Mouse (Mus musculus): Measurements from ENCODE around the gene Dab2.

Dab2 gene

DNA sequence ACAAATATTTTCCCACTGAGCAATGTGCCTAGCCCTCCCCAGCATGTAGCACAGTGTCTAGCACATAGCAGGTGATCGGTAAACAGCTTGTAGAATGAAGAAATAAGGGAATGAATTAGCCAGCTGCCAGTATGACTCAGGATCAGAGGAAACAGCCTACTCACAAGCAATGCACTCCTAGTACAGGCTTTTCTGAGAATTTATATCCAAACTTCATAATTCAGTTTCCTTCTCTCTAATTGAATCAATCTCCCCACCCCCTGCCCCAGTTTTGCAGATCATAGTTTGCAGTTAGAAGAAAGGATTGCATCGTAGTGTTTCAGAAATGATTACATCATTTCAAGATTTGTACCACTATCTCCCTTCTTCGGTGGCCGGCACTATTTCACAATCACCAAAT is 26.4 kb downstream of the Dab2 start:
- no peak for DNase-seq

GRCm38 (mm10) chr15:6331380-6331779 is 31.8 kb downstream of the Dab2 start:
- no peak for DNase-seq

GRCm38 (mm10) chr15:6334664-6335206 is 35.1 kb downstream of the Dab2 start:
- DNase-seq: no peak

DNA sequence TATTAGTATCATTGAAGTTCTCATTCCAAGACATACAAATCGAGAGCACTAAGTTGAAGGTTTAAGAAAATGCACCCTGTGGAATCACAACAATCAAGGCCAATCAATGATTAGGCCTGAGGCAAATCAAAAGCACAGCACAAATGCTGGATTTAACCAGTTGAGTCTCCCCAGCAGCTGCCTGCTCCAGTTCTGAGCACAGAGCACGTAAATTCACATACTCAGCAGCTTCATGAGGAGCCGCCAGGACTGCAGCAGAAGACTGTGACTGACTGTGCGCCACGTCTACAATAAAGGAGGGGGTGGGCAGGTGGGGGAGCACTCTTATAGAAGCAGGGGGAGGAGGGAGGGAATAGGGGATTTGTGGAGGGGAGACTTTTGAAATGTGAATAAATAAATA is 40.2 kb downstream of the Dab2 start:
- no peak for DNase-seq

DNA sequence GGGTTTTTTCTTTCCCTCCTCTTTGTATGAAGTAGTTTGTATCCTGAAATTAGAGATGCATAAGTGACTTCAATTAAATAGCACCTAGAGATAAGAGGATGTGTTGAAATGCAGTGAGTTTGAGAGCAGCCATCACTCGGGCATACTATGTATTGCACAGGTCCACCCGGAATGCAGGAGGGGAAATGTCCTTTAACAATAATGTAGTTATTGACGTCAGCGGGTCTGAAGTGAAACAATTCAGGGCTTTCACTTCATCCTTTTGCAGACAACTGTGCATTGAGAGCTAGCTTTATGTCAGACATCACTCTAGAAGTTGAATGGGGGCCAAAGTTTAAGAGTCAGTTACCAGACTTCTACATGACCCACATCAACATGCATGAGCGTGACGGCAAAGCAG is 40.8 kb downstream of the Dab2 start:
- DNase-seq: no peak

DNA sequence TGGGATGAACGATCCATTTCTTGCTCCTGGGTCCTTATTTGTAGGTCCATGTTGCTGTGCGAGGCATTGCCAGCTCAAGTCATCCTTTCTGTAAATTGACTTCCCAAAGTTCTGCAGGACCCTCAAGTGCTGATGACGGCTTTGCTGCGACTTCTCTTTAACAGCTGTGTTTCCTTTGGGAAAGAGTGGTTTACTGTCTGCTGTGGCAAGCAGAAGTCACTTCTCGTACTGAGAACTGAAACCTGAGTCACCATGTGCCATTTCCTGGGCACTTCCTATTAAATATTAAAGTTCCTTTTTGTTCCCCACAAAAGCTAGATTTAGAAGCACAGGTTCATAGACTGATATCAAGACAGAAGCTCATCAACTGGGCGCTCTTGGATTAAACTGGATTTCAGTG is 41.8 kb downstream of the Dab2 start:
- no peak for DNase-seq

- no peak for DNase-seq
Measured at GRCm38 (mm10) chr15:6353901-6354300, 54.3 kb downstream of the Dab2 start.

- DNase-seq: no peak
Measured at GRCm38 (mm10) chr15:6359859-6360258, 60.3 kb downstream of the Dab2 start.

- no peak for DNase-seq
Measured at GRCm38 (mm10) chr15:6369974-6370373, 70.4 kb downstream of the Dab2 start.

DNA sequence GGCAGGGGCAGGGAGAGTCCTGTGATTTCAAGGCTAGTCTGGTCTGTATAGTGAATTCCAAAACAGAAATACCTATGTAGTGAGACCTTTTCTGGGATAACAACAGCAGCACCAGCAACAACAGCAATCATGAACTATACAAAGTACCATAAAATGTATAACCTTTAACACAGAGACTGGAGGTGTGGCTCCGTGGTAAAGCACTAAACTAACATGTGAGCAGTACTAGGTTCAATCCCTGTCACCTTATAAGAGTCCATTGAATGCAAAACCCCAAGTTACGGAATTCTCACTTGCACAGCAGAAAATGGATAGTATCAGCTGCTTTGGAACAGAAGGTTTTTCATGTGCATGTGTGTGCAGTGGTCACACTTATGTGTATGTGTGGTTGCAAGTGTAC is 71.9 kb downstream of the Dab2 start:
- DNase-seq: no peak

DNA sequence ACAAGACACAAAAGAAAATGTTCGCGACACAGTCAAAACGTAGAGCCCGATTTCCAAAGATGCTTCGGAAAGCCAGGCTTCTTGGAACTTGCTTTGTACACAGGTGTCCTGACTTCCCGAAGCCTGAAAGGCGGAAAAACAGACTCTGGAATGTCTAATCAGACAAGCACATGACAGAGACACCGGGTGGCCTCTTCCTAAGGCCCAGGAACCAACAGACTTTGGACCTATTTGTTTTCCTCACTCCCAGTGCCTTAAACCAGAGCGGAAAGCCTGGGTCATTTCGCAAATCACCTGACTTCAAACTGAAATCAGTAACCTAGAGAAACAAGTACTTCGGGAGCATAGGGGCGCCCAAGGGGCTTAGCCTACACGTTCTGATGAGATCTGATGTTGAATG is 75.4 kb downstream of the Dab2 start:
- DNase-seq: no peak

DNA sequence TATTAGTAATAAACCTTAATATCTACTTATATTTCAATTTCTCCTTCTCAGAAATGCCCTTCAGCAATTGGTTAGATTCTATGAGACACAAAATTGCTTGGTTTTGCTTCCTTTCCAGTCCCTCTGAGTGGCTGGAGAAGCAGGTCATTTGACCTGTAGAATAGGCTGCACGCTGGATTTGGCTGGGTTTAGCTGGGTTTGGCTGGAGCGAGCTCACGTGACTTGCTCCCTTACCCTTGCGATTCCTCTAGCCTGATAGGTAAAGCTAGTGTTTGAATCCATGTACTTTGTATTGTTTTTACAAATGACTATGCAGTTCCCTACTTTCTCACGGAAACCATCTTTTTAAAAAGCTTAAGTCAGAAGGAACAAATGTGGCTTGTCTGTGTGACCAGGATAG is 76.4 kb downstream of the Dab2 start:
- no peak for DNase-seq

DNA sequence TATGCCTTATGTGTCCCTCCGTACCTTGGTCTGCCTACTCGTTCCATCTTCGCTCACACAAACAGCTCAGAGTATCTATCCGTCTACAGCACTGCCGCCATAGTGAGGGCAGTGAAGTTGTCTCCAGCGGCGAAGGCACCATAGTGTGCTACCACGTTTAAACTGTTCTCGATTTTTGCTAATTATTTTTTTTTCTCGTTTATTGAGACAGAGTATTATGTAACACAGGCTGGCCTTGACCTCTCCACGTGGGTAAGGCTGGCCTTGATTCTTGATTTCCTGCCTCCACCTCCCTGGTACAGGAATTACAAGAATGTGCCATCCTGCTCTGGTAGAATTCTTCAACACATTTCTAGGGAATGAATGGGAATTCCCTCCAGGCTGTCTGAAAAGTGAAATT is 77.2 kb downstream of the Dab2 start:
- no peak for DNase-seq

- no peak for DNase-seq
Measured at GRCm38 (mm10) chr15:6384027-6384426, 84.4 kb downstream of the Dab2 start.

DNA sequence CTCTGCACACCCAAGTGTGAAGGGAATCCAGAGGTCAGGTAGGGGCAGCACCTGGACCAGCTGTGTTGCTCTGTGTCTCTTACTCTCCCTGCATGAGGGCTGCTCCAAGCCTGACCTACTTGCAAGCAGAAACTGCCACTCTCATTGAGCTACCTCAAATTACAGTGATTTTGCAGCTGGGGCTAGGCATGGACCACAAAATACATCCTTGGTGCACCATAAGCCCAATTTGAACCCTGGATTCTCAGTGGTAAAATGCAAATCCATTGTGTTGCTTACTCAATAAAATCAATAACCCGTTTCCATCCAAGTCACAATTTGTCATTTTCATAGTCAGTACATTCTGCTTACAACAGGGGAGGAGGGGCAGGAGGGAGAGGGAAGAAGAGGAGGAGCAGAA is 85.7 kb downstream of the Dab2 start:
- DNase-seq: no peak

GRCm38 (mm10) chr15:6386159-6386951 is 86.8 kb downstream of the Dab2 start:
- DNase-seq: peak; percentile 57

GRCm38 (mm10) chr15:6386961-6387728 is 87.6 kb downstream of the Dab2 start:
- DNase-seq: peak; percentile 6

DNA sequence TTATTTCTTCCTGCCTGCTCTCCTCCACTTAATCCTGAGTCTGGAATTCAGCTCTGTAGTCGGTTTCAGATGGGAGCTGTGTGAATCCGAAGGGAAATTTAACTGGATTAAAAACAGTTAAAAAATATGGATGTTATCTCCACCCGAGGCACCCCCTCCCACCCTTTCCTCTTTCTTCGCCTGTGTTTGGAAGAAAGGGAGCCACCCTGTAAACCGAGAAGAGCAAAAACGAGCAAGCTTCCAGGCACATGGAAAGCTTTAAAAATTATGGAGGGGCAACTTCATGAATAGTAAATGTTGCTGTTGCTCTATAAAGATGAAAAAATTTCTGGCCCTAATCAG is 88.1 kb downstream of the Dab2 start:
- no peak for DNase-seq

DNA sequence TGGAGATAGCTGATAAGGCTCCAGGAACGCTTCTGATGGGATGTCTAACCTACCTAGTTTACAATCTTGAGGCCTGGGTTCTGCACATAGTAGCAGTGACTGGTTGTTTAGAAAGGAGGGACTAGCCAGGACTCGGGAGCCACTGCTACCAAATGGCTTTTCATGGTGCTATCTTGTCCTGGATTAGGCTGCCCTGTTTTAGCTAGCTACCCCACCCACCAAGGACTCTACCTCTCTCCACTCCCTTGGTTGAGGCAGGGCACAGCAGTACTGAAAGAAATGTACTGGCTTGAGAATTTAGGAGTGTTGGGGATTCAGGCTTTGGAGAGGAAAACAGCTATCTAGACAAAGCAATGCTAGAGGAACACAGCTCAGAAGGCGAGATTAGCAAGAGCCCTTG is 88.6 kb downstream of the Dab2 start:
- no peak for DNase-seq

DNA sequence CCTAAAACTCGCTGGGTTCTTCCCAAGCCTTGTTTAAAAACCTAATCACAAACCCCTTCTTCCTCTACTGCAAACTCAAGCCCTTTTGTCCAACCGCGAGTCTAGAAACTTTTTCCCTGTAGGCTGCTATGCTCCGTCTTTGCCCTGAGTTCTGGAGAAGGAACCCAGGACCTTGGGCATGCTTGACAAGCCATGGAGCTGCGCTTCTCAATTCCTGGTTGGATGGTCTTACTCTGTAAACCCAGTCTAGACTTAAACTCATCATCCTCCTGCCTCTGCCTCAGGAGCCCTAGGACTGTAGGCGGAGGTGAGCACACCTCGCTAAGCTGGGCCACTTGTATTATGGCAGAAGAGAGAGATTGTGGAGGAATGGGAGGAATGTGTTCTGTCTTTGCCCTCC is 89.0 kb downstream of the Dab2 start:
- DNase-seq: no peak

DNA sequence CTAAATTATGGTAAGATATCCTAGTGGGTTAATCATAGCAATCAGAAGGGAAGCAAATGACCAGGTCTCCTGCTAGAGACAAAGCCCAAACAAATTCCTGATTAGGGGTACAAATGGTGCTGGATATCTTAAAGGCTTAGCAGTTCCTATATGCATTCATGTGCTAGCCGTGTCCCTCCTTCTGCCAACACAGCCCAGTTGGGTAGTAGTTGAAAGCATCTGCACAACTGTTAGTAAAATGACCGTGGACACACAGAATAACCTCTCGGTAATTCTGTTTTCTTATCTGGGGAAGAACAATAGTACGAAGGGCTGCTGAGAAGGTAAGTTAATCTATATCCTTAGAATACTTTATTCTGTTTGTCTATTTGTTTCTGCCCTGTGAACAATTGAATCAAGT is 90.5 kb downstream of the Dab2 start:
- no peak for DNase-seq

DNA sequence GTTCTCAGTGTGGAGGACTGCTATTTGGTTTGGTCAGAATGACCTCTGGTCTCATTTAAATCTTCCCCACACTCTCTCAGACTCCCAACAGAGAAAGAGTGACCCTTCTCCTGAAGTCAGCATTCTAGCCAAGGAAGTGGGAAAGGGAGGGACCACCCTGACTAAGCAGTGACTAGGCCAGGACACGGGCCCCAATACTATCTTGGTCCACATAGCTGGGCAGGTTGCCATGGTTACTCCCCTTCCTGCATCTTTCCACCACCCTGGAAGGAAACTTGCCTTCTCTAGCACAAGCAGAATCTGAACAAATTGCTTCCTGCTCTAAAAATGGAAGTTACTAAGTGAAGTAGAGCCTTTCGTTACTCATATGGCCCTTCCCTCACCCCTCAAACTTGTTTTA is 91.1 kb downstream of the Dab2 start:
- no peak for DNase-seq

DNA sequence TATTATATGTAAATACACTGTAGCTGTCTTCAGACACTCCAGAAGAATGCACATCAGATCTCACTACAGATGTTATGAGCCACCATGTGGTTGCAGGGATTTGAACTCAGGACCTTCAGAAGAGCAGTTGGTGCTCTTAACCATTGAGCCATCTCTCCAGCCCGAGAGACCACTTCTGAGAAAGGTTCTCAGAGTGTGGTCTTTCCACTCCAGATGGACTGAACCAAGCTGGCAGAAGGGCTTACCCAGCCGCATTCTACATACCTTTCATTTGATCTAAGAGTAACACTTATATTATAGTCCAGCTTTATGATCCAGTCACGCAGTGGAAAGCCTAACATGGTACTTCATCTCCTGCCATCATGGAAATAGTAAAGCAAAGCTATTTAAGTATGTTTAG is 92.3 kb downstream of the Dab2 start:
- DNase-seq: no peak

- DNase-seq: no peak
Measured at GRCm38 (mm10) chr15:6393624-6394023, 94.0 kb downstream of the Dab2 start.
